Mouse (Mus musculus): Measurements from ENCODE around the gene AI837181.

The AI837181 gene

GRCm38 (mm10) chr19:5472857-5473256 is 47.9 kb downstream of the AI837181 start:
- DNase-seq (ENCODE audit: low spot score in 2 of 2) = no peak

- peak; percentile 65 to 75 for DNase-seq (ENCODE audit: low spot score in 2 of 2)
These were observed 48.8 kb downstream of the AI837181 start, which contains the start of gene Efemp2 for GRCm38 (mm10) chr19:5473720-5474119. Gene Efemp2, plus strand, starts transcription at chr19:5473954.

GRCm38 (mm10) chr19:5474281-5475068 is 49.5 kb downstream of the AI837181 start:
- DNase-seq (ENCODE audit: low spot score in 2 of 2) = no peak

- no peak for DNase-seq (ENCODE audit: low spot score in 2 of 2)
These were observed 50.2 kb downstream of the AI837181 start for GRCm38 (mm10) chr19:5475069-5475714.

Measured in frontal cortex, postnatal 10 days (tissue).